Mouse (Mus musculus) frontal cortex, postnatal 10 days (tissue): ENCODE measurements at regions not wholly inside any gene's neighbourhood (a gene's known extent, or its start where the extent isn't known, plus 50 kb on each side); places are given as distances from the start of the nearest gene placed in this dataset.

Experiments used
- DNase-seq, 2 experiments: peaks; one replicate each; pipeline ENCODE4 v3.0.0; 2022; ENCODE audit warnings: low spot score in 2 of 2, mixed read lengths in 1 of 2

- DNase-seq = no peak
Observed at GRCm38 (mm10) chr4:153542631-153543031, 60.0 kb upstream of the Ajap1 start.

GRCm38 (mm10) chr4:153543900-153544648 lies 61.5 kb upstream of the Ajap1 start:
- DNase-seq = no peak

GRCm38 (mm10) chr4:153546709-153547108 lies 64.1 kb upstream of the Ajap1 start:
- no peak for DNase-seq

GRCm38 (mm10) chr4:153547111-153547510 lies 64.5 kb upstream of the Ajap1 start:
- DNase-seq = no peak

DNA sequence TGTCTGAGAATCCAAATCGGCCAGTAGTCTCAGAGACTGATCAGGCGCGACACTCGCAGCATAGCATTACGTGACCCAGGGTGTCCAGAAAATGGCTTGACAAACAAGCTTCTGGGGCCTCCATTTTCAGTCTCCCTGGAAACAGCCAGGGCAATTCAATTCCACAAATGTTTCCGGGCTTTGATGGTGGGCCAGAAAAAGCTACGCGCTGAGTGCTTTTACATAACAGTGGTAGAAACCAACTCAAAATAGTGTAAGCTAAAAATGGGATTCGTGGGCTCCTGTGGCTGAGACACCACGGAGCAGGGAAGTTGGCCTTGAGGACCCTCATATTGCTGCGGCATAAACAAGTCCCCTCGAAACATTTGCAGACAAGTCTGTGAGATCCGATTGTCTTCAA lies 65.3 kb upstream of the Ajap1 start:
- peak in 1 of 2 experiments; percentile 33 for DNase-seq

GRCm38 (mm10) chr4:153551291-153551690 lies 68.7 kb upstream of the Ajap1 start:
- no peak for DNase-seq

- DNase-seq = no peak
Observed at GRCm38 (mm10) chr4:153552483-153552882, 69.9 kb upstream of the Ajap1 start.

- DNase-seq = peak; percentile 34 to 50
Observed at GRCm38 (mm10) chr4:153557812-153558608, 75.4 kb upstream of the Ajap1 start.

DNA sequence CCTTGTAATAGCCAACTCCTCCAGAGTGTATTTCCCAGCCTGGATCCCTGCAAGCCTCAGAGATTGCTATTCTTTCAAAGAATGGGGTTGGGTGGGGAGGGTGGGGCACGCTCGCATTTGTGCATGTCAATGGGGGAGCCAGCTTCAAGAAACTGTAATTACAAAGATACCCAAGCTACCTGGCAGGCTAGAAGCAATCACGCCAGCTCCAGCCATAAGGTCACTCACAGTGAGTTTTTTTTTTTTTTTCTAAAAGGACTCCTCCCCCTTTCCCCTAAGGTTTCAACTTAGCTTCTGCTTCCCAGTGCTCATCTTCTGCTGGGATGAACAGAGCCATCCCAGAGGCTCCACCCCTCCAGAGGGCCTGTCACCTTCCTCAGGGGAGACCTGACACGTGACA lies 77.0 kb upstream of the Ajap1 start:
- no peak for DNase-seq

- DNase-seq = no peak
Observed at GRCm38 (mm10) chr4:153560193-153560592, 77.6 kb upstream of the Ajap1 start.

DNA sequence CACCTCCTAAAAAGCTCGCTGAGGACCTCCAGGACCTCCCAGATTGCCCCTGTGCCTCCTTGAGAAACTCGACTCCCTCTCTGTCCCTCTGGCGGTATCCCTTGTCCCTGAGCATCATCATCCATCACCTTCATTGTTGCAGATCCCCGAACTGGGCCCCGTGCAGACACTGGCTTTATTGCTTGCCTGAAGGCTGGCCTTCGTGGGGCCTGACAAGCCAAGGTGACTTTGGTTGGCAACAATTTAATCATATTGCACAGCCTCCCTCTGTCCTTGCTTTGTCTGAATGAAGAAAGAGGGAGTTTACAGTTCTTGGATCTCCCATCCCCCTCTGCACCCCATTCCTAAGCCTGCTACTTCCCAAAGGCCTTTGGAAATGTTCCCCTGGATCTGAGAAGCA lies 78.3 kb upstream of the Ajap1 start:
- DNase-seq = no peak

GRCm38 (mm10) chr4:153561991-153562390 lies 79.4 kb upstream of the Ajap1 start:
- DNase-seq = no peak

- DNase-seq = no peak
Observed at GRCm38 (mm10) chr4:153567329-153567973, 84.8 kb upstream of the Ajap1 start.

DNA sequence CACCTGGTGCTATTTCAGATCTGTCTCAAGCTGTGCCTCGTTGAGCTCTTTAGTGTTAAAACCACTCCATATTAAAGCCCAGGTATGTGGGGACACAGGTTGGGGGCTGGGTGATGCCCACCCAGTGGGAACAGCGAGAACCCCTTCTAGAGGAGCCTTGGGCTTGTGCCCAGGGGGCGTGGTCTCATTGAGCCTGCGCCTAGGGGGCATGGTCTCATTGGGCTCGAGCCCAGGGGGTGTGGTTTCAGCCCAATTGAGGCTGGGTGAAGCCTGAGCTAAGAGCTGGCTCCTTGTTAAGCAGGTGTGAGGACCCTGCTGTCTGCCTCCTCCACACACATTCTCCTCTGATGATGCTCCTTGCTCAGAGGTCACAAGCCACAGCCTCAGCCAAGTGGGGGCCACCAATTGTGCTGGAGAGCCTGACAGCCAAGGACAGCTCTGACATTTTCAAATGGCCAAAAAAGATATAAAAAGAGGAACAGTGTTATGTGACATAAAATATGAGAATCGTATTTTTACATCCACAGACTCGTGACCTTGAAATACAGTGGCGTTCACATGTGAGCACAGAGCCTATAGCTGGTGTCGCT lies 90.7 kb upstream of the Ajap1 start:
- DNase-seq = no peak

- DNase-seq = no peak
Observed at GRCm38 (mm10) chr4:153593291-153593690, 110.7 kb upstream of the Ajap1 start.

GRCm38 (mm10) chr4:153599794-153600370 lies 117.3 kb upstream of the Ajap1 start:
- peak; percentile 28 to 32 for DNase-seq

DNA sequence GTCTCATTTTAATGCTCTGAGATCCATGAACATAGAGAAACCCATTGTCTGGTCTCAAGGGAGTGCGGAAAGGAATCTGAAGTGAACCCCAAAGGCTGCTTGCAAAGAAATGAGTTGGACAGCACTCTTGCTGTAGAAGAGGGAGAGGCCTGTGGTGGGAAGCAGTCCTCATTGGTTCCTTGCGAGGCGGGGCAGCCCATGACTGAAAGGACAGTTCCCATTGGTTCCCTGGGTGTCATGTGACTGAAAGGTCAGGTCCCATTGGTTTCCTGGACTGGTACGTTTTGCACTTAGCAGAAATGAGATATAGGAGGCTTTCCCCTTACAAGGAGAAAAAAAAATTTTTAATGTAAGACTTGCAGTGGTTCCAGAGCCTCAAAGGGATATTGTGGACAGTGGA lies 119.9 kb upstream of the Ajap1 start:
- no peak for DNase-seq

- no peak for DNase-seq
Observed at GRCm38 (mm10) chr4:153603056-153603840, 120.6 kb upstream of the Ajap1 start.

DNA sequence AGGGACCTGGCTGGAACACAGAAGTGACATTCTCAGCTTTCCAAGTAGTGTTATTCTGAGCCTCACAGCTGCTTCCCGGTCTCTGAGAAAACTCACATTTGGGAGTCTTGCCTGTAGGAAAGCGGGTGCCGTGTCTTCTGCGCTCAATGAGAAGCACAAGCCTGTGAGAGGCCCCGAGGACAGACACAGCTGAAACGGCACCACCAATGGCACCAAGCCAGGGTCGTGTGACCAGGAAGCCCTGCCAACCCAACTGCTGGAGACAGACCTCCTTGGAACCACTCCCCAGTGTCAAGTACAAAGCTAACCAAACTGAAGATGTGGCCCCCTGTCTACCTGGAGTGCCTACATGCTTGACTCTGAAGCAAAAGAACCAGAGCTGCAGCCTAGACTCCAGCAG lies 121.3 kb upstream of the Ajap1 start:
- no peak for DNase-seq

- no peak for DNase-seq
Observed at GRCm38 (mm10) chr4:153604695-153605485, 122.3 kb upstream of the Ajap1 start.
